Mouse (Mus musculus) small intestine, adult 2 months (tissue): ENCODE results near the gene Pla1a.

ENCODE experiments used
- CTCF ChIP-seq: fragments of 200-500 bp; IDR thresholded peaks from 2 replicates; pipeline ENCODE4 v1.5.1; 2012; ENCODE audit warnings: low read depth, mild to moderate bottlenecking, control low read depth, inconsistent platforms, low read length, moderate library complexity, mixed read lengths; ENCODE audit not compliant: insufficient replicate concordance, insufficient read length; ENCODE audit errors: extremely low read depth
- POLR2A ChIP-seq: fragments of 200-500 bp; IDR thresholded peaks from 2 replicates; pipeline ENCODE4 v1.6.1; 2012; ENCODE audit warnings: low read depth, mild to moderate bottlenecking, control low read depth, inconsistent platforms, low read length, moderate library complexity

GRCm38 (mm10) chr16:38376841-38377249 lies 56.1 kb downstream of the Pla1a start:
- TF ChIP-seq POLR2A (no peak), CTCF (no peak)
